Mouse (Mus musculus) right cerebral cortex, postnatal 4 days (tissue): ENCODE data around the gene Wdr93.

Source experiments
- DNase-seq: peaks from one replicate; pipeline ENCODE4 v3.0.0-alpha.2; 2022

Wdr93 gene

DNA sequence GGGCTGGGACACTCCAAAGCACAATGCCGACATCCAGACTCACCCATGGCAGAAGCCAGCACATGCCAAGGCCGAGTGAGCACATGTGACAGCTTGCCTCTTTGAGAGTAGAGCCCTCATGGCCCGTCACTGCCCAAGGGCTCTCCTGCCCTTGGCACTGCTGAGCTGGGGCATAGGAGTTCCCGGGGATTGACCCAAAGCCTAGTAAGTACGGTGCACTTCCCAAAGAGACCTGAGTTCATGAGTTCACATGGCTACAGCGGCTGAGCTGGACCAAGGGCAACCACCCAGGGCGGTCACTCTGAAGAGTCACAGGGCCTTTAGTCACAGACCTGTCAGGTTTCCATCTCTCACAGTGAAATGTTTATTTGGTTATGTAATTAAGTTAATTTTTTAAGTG lies 65.6 kb downstream of the Wdr93 start:
- no peak for DNase-seq

DNA sequence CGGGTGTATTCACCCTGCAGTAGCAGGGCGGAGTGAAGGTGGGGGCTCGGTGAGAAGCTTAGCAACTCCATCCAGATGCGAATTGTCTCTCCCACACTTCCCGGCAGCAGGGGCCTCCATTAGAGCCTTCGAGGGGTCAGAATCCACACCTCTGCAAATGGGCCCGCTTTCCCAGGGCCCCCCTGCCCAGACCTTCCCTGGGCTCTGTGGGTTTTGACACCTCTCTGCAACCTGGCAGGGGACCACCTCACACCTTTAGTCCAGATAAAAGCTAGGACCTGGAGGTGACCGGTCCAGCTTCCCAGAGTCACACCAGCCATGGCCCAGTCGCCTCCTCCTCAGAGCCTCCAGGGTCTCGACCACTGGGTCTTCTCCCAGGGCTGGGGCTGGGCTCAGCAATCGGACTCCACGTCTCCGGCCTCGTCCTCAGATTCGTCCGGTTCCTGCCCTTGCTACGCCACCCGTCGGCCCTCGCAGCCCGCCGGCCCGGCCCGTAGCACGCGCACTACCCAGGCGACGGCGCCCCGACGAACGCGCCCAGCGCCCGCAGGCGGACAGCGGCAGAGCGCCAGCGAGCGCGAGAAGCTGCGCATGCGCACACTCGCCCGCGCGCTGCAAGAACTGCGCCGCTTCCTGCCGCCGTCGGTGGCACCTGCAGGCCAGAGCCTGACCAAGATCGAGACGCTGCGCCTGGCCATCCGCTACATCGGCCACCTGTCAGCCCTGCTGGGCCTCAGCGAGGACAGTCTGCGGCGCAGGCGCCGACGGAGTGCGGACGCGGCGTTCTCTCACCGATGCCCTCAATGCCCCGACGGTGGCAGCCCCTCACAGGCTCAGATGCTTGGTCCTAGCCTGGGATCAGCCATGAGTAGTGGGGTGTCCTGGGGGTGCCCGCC lies 67.9 kb downstream of the Wdr93 start, which contains the start of gene Mesp2:
Gene Mesp2, plus strand, starts transcription at position 117 of the 896 bp plus-strand sequence.
- DNase-seq, result peak; percentile 80

DNA sequence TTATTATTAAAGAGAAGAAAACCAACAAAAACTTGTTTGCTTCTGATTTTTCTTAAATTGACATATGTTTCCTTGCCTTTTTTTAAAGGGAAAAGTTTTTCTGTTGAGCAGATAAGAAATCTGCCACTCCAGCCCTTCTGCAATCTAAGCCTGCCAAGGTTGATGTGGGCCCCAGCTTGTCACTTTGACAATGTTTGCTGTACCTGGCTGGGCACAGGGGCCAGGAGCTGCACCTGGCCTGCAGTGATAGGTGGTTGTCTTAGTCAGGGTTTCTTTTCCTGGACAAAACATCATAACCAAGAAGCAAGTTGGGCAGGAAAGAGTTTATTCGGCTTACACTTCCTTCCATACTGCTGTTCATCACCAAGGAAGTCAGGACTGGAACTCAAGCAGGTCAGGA lies 70.4 kb downstream of the Wdr93 start:
- DNase-seq, result no peak

DNA sequence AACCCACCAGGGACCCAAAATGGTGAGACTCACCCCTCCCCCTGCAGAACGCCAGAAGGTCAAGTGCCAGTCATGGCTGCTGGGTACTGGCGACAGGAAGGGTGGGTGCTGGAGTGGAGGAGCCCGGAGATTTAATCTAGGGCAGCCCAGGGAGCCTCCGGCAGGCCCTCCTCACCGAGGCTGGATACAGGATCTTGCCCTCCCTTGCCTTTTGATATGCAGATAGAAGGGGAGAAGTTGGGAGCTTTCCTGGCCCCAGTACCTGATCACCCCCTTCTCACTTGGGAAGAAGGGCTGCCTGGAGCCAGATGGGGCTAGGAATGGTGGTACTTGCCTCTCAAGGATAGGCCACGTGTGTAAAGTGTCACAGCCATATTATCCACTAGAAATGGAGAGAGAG lies 75.4 kb downstream of the Wdr93 start:
- DNase-seq, result no peak

DNA sequence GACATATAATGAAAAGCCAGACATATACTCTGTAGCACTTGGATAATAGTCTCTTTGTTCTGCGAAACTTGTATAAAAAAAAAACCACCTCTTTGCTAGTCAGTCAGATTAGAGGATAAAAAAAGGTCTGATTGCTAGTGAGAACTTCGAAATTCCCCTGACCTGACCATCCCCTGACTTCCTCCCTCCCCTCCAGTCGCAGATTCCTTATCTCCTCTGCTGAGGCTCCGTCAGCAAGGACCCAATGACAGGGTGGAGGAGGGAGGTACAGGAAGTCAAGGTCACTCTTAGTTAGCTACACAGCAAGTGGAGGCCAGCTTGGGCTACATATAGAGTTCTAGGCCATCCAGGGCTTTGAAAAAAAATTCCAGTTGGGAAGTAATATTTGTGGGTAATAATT lies 76.6 kb downstream of the Wdr93 start:
- DNase-seq, result no peak

DNA sequence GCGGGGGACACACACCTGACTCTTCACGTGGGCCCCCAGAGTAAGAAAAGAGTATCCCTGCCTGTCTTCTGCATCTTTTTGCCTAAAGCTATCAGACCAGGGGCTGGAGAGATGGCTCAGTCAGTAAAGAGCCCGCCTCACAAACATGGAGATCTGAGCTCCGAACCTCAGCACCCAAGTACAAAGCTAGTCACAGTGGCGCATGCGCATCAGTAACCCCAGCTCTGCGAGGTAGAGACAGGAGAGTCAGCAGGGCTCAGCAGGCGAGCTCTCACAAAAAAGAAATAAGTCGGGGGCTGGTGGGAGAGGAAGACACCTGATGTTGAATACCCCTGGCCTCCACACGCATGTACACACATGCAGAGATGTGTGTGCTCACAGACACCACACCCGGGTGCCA lies 77.0 kb downstream of the Wdr93 start:
- no peak for DNase-seq

DNA sequence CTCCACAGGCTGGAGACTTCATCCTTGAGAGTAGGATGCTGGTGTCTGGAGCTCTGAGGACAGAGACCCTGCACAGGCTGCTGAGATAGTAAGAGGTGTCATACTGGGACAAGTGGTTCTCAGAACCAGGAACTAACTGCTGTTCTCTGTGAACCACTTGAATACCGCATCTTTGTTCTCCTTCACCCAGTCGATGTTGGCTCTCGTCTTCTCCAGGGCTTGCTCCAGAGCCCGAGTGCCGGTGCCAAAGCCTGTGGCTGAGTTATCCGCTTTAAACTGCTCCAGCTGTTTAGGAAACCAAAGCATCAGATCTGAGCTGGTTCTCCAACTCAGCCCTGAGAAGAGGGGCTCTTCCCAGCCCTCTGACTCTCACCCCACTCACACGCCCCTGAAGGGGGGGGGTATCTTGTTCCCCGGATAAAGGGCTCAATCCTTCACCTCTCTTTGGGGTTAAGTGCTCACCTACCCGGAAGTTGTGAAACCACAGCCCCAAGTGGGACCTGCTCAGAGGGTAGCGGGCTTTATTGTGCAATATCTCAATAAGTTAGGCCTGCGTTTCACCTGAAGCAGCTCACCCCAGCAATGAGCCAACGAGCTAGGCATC lies 79.2 kb downstream of the Wdr93 start:
- no peak for DNase-seq

DNA sequence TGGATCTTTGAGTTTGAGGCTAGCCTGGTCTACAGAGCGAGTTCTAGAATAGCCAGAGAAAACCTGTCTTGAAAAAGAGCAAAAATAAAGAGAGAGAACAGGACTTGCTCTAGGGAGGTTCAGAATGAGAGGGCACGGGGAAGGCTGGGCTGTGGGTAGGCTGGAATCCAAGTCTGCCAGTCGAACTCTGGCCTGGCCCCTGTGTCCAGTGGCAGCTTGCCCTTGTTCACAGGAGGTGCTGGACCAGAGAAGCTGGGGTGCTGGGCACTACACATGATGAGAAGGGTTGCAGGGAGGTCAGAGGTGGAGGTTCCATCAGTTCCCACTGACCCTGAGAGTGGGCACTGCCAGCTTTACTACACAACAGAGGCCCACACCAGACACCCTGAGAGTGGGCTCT lies 85.4 kb downstream of the Wdr93 start:
- DNase-seq, result no peak

DNA sequence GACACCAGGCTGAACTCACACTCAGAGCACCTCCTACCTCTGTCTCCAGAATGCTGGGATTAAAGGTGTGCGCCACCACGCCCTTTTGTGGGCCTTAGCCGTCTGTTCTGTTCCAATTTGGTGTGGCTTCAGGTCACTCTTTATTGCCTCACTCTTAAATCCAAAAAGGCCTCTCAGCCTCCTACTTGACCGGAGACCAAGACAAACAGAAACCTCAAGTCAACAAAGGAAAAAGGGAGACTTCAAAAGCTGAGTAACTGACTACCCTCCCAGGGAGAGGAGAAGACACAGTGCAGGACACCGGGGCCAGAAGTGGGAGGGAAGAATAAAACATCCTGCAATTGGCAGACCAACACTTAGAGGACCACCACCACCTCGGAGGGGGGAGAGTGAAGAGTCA lies 88.2 kb downstream of the Wdr93 start:
- DNase-seq, result no peak

DNA sequence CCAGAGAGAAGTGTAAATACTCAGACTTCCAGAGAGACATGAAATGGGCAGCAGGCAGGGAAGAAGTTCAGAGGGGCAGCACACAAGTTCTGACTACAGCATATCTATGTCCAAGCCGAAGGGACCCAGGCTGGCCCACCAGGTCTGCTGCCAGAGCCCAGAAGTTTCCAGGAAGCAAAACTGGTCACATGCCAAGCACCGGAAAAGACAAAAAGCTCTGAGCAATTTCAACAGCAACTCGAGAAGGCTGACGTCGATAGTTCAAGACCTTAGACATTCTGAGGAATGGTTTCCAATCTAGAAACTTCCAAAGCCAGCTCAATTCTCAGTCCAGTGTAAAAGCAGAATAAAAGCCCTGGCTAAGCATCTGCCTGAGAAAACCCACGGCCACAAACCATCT lies 88.6 kb downstream of the Wdr93 start:
- DNase-seq, result no peak

DNA sequence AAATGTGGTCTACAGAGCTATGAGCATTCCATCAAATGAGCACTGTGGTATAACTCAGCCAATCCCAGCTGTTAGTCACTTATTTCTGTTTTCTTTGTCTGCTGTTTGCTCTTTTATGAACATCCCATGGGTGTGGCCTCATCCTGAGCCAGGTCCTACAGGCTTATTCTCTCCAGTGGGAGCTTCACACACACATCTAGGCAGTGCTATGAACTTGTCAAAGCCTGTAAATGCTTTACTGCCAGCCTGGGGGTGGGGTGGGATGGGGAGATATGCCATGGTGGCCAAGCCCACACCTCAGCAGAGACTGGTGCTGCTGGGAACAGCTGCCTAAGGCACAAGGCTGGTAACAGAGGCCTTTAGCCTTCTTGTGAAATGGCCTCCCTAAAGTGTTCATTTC lies 90.0 kb downstream of the Wdr93 start:
- no peak for DNase-seq

DNA sequence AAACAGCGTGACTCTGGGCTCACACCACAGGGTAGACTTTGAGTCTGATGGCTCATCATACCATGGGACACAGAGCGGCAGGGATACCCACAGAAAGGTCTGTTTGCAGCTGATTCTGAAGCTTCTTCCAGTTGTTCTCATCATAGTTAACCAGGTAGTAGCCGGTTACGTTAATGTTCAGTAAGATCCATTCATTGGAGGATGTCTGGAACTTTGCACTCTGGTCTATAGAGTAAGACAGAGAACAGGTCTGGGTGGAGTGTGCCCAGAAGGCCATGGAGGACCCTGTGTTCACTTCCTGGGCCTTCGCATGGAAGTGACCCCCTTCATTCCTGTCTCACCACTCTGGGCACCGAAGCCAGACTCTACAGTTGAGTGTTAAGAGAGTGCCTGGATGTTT lies 92.2 kb downstream of the Wdr93 start:
- DNase-seq, result no peak
